Mouse (Mus musculus) cerebellum, adult 18-20 months (tissue): ENCODE measurements around the gene Slc9b1.

ENCODE experiments used
- DNase-seq, 2 experiments: peaks; one replicate each; pipeline ENCODE4 v3.0.0; 2021

Gene Slc9b1

GRCm38 (mm10) chr3:135347739-135348264, at the start of gene Slc9b1:
Gene Slc9b1 (plus strand): TSS chr3:135348029.
- no peak for DNase-seq

- DNase-seq = no peak
Measured at GRCm38 (mm10) chr3:135298560-135298959, 49.3 kb upstream of the Slc9b1 start.

GRCm38 (mm10) chr3:135300081-135300480, 47.7 kb upstream of the Slc9b1 start:
- no peak for DNase-seq

- DNase-seq = no peak
Measured at GRCm38 (mm10) chr3:135304060-135304459, 43.8 kb upstream of the Slc9b1 start.

- DNase-seq = no peak
Measured at GRCm38 (mm10) chr3:135304566-135304965, 43.3 kb upstream of the Slc9b1 start.

- no peak for DNase-seq
Measured at GRCm38 (mm10) chr3:135307411-135308259, 40.2 kb upstream of the Slc9b1 start, which contains the start of gene Slc9b2. Gene Slc9b2 (plus strand): TSS chr3:135307700.

GRCm38 (mm10) chr3:135312916-135313491, 34.8 kb upstream of the Slc9b1 start:
- no peak for DNase-seq

- no peak for DNase-seq
Measured at GRCm38 (mm10) chr3:135313727-135314126, 34.1 kb upstream of the Slc9b1 start.

- DNase-seq = no peak
Measured at GRCm38 (mm10) chr3:135314811-135315210, 33.0 kb upstream of the Slc9b1 start.

- DNase-seq = no peak
Measured at GRCm38 (mm10) chr3:135315720-135316425, 32.0 kb upstream of the Slc9b1 start.

- DNase-seq = no peak
Measured at GRCm38 (mm10) chr3:135318331-135318730, 29.5 kb upstream of the Slc9b1 start.

- DNase-seq = no peak
Measured at GRCm38 (mm10) chr3:135324354-135324753, 23.5 kb upstream of the Slc9b1 start.

- DNase-seq = no peak
Measured at GRCm38 (mm10) chr3:135327176-135327575, 20.7 kb upstream of the Slc9b1 start.

- no peak for DNase-seq
Measured at GRCm38 (mm10) chr3:135327601-135328000, 20.2 kb upstream of the Slc9b1 start.

GRCm38 (mm10) chr3:135328560-135328959, 19.3 kb upstream of the Slc9b1 start:
- DNase-seq = peak; percentile 7 to 18

- DNase-seq = no peak
Measured at GRCm38 (mm10) chr3:135332691-135333090, 15.1 kb upstream of the Slc9b1 start.

- DNase-seq = no peak
Measured at GRCm38 (mm10) chr3:135333763-135334162, 14.1 kb upstream of the Slc9b1 start.

- no peak for DNase-seq
Measured at GRCm38 (mm10) chr3:135349022-135349421, 1.2 kb downstream of the Slc9b1 start.

- no peak for DNase-seq
Measured at GRCm38 (mm10) chr3:135351857-135352256, 4.0 kb downstream of the Slc9b1 start.

GRCm38 (mm10) chr3:135357394-135357793, 9.6 kb downstream of the Slc9b1 start:
- no peak for DNase-seq

- DNase-seq = no peak
Measured at GRCm38 (mm10) chr3:135375836-135376235, 28.0 kb downstream of the Slc9b1 start.

GRCm38 (mm10) chr3:135377445-135377844, 29.6 kb downstream of the Slc9b1 start:
- DNase-seq = no peak

- DNase-seq = no peak
Measured at GRCm38 (mm10) chr3:135379868-135380267, 32.0 kb downstream of the Slc9b1 start.
